Mouse (Mus musculus): Measurements from ENCODE around the gene Tdgf1.

DNA sequence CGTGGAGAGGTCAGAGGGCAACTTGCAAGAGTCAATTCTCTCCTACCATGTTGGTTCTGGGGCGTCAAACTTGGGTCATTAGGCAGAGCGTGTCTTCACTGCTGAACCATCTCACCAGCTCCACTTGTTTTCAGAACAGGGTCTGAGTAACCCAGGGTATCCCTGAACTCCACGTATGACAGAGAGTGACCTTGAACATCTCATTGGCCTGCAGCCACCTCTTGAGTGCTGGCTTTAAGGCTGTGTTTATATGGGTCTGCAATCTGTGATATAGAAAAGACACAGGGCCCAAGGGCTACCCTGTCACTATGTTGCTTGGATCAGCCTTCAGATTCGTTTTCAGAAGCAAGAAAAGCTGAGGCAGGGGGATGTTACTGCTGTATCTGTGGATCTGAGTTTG is 13.7 kb upstream of the Tdgf1 start:
- TF ChIP-seq CTCF (IDR thresholded peaks at IDR 0.05; ENCODE audit: control insufficient read depth, insufficient read depth, insufficient read length), result no peak
- TF ChIP-seq MAX (IDR thresholded peaks at IDR 0.05), result no peak
- no peak for TF ChIP-seq CEBPB (IDR thresholded peaks at IDR 0.05; ENCODE audit: low read depth)
